Mouse (Mus musculus): ENCODE measurements around the gene Jade1. TPM values are rescaled to one million over a fixed set of nuclear protein-coding genes. Genes with fewer than 3 reads are reported as not detected.

Gene Jade1
- polyA plus RNA-seq, 1 experiment from 2014 or later, result 12.7 TPM

DNA sequence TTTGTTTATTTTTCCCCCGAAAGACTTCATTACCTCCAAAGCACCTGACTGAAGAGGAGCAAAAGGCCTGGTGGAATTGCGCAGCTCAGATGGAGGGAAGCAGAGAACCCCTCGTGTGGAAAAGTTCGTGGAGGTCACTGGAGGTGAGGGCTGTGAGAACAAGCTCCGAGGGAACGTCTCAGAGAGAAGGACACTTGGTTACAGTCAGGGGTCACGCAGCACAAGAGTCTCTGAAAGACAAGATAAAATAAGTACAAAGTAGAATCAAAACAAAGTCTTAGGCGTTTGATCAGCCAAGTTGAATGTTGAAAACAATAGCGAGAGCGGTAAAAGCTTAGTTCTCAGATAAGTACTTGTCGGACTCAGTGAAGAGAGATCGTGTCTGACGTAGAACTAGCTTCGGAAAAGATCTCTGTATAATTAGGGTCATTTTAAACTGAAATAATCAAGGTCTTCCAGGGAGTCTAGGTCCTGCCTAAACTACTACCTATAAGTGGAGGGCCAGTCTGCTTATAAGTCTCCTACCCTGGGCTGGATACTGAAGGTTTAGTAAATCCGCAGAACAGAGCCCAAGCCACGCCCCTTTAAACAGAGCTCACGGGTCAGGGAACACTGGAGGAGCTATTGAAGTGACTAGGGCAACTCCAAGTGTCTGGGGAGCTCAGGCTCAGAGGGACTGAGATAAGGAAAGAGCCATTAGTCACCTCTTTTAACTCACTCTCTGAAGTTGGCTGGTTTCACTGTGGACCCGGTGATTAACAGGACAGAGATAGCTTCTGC lies 33.1 kb upstream of the Jade1 start:
- Histone ChIP-seq H3K27me3 (replicated peaks; ENCODE audit: control insufficient read depth, insufficient read depth, low read length) (no peaks in the 10 kb centered on the region), H3K9ac (ENCODE audit: low read depth, low read length) (no peak overlapping the region), H3K4me1 (ENCODE audit: control insufficient read depth, insufficient read depth, low read depth, low read length) (no peaks in the 10 kb centered on the region; the same call in 1 of the 2 replicates), H3K36me3 (ENCODE audit: control insufficient read depth, insufficient read depth, low read length) (no peaks in the 10 kb centered on the region), H3K27ac (ENCODE audit: low read depth, low read length) (no peak overlapping the region), H3K4me3 (ENCODE audit: low read length) (no peak overlapping the region), H3K9me3 (ENCODE audit: control insufficient read depth, low read length) (no peaks in the 10 kb centered on the region), H3K4me2 (ENCODE audit: low read length) (no peak overlapping the region)
- no peak for ATAC-seq
- WGBS, result 50% methylated on average over 18 of the region's 18 CpGs

DNA sequence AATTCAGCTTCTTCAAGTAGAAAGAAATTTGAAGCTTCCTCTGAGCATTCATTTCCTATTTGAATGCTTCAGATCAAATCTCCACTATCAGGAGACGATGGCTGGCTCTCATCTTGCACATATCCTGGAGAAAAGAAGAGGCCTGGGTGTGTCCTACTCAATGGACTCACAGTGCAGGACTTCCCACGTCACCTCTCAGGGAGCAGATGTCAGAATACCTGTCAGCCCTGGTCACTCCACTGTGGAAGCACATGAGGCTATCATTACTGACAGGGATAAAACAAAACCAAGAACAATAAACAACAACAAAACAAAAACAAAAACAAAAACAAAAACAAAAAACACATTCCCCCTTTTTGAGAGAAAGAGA lies 32.5 kb upstream of the Jade1 start:
- Histone ChIP-seq H3K27me3 (replicated peaks; ENCODE audit: control insufficient read depth, insufficient read depth, low read length) (no peaks in the 10 kb centered on the region), H3K27ac (ENCODE audit: low read depth, low read length) (no peak overlapping the region), H3K4me3 (ENCODE audit: low read length) (no peak overlapping the region), H3K4me1 (ENCODE audit: control insufficient read depth, insufficient read depth, low read depth, low read length) (no peaks in the 10 kb centered on the region; the same call in 1 of the 2 replicates), H3K9me3 (ENCODE audit: control insufficient read depth, low read length) (no peaks in the 10 kb centered on the region), H3K4me2 (ENCODE audit: low read length) (no peak overlapping the region), H3K36me3 (ENCODE audit: control insufficient read depth, insufficient read depth, low read length) (no peaks in the 10 kb centered on the region), H3K9ac (ENCODE audit: low read depth, low read length) (no peak overlapping the region)
- ATAC-seq, result no peak
- WGBS, result 69% methylated on average over 2 of the region's 2 CpGs

DNA sequence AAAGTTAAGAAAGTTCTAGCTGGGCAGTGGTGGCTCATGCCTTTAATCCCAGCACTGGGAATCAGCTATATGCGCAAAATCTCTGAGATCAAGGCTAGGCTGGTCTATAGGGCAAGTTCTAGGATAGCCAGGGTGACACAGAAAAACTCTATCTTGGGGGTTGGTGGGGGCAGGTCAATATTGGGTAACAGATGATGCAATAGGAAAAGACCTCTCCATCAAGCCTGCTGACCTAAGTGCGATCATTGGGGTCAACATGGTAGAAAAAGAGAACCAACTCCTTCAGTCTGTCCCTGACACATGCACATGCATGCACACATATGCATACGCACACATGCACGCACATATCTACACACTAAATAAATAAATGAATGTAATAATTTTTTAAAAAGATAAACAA lies 32.1 kb upstream of the Jade1 start:
- 95% methylated on average over 4 of the region's 4 CpGs for WGBS
- Histone ChIP-seq H3K4me3 (ENCODE audit: low read length) (no peak overlapping the region), H3K9me3 (ENCODE audit: control insufficient read depth, low read length) (no peaks in the 10 kb centered on the region), H3K27ac (ENCODE audit: low read depth, low read length) (no peak overlapping the region), H3K4me1 (ENCODE audit: control insufficient read depth, insufficient read depth, low read depth, low read length) (no peaks in the 10 kb centered on the region; the same call in 1 of the 2 replicates), H3K9ac (ENCODE audit: low read depth, low read length) (no peak overlapping the region), H3K4me2 (ENCODE audit: low read length) (no peak overlapping the region), H3K27me3 (replicated peaks; ENCODE audit: control insufficient read depth, insufficient read depth, low read length) (no peaks in the 10 kb centered on the region), H3K36me3 (ENCODE audit: control insufficient read depth, insufficient read depth, low read length) (no peaks in the 10 kb centered on the region)
- no peak for ATAC-seq

DNA sequence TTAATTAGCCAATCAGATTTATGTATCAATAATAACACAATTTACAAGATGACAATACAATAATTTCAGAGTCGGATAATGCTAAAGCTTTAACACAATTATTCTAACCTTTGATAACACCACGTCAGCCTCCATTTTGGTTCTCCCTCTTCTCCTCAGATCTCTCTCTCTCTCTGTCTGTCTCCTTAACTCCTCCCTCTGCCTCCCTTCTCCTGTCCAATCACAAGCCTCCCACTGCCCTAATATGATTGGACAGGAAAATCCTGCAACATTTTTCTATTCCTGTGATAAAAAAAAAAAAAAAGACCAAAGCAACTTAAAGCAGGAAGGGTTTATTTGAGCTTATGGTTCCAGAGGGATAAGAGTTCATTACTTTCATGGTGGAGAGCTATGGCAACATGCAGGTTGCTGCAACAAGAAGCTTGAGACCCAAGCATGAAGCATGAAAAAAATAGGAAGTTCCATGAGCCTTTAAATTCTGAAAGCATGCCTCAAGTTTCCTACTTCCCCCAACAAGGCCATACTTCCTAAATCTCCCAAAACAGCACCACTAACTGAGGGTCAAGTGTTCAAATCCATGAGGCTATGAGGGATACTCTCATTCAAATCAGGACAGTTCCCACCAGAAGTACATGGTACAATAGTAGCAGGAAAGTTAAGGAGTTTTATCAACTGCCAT lies 27.1 kb upstream of the Jade1 start:
- no peaks in the 10 kb centered on the region for H3K36me3 ChIP-seq (ENCODE audit: control insufficient read depth, insufficient read depth, low read length)
- no peak overlapping the region for H3K9ac ChIP-seq (ENCODE audit: low read depth, low read length)
- H3K27me3 ChIP-seq (replicated peaks; ENCODE audit: control insufficient read depth, insufficient read depth, low read length), result no peaks in the 10 kb centered on the region
- no peak for ATAC-seq
- no peak overlapping the region for H3K27ac ChIP-seq (ENCODE audit: low read depth, low read length)
- no peak overlapping the region for H3K4me3 ChIP-seq (ENCODE audit: low read length)
- H3K4me2 ChIP-seq (ENCODE audit: low read length), result no peak overlapping the region
- 95% methylated on average over 2 of the region's 2 CpGs for WGBS
- H3K4me1 ChIP-seq (ENCODE audit: control insufficient read depth, insufficient read depth, low read depth, low read length), result no peaks in the 10 kb centered on the region
- no peaks in the 10 kb centered on the region for H3K9me3 ChIP-seq (ENCODE audit: control insufficient read depth, low read length)

DNA sequence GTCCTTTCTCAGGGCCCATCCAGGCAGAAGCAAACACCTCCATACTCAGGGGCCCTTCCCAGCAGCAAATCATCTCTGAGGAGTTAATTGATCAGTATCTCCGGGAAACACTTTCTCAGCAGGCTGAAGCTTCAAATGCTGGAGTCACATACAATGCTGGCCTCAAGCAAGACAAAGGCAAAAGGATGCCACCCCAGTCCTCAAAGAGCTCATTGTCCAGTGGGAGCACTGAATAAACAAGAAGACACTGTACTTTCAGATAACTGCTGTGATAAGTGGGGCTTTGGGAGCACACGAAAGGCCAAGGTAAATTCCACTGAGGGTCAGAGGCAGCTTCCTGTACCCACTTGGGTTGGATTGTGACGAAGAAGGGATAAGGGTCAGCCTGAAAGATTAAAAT lies 25.4 kb upstream of the Jade1 start:
- Histone ChIP-seq H3K27ac (ENCODE audit: low read depth, low read length) (no peak overlapping the region), H3K36me3 (ENCODE audit: control insufficient read depth, insufficient read depth, low read length) (no peaks in the 10 kb centered on the region), H3K4me3 (ENCODE audit: low read length) (no peak overlapping the region), H3K9ac (ENCODE audit: low read depth, low read length) (no peak overlapping the region), H3K4me2 (ENCODE audit: low read length) (no peak overlapping the region), H3K27me3 (replicated peaks; ENCODE audit: control insufficient read depth, insufficient read depth, low read length) (no peaks in the 10 kb centered on the region), H3K9me3 (ENCODE audit: control insufficient read depth, low read length) (no peaks in the 10 kb centered on the region), H3K4me1 (ENCODE audit: control insufficient read depth, insufficient read depth, low read depth, low read length) (no peaks in the 10 kb centered on the region)
- no peak for ATAC-seq
- 65% methylated on average over 3 of the region's 3 CpGs for WGBS

DNA sequence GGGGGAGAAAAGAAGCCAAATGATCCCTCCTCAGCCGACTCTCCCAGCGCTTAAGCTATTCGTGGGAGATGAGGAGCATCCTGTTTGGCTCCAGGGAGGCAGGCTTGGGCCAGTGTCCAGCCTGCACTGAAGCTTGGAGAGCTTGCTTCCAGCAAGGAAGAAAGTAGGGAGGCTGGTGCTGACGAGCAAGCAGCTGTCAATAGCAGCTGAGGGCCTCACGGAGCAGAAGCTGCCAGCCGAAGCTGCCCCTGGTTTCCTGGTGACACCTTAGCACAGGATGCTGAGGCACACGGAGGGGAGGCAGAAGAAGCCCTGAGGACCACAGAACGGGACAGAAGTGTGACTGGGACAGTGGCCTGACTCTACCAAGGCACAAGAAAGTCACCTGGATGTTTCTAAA lies 24.0 kb upstream of the Jade1 start:
- no peak; the same call in 1 of the 2 replicates for ATAC-seq
- Histone ChIP-seq H3K9ac (ENCODE audit: low read depth, low read length) (no peak overlapping the region), H3K27me3 (replicated peaks; ENCODE audit: control insufficient read depth, insufficient read depth, low read length) (no peaks in the 10 kb centered on the region), H3K36me3 (ENCODE audit: control insufficient read depth, insufficient read depth, low read length) (no peaks in the 10 kb centered on the region), H3K9me3 (ENCODE audit: control insufficient read depth, low read length) (no peaks in the 10 kb centered on the region), H3K4me3 (ENCODE audit: low read length) (no peak overlapping the region), H3K4me1 (ENCODE audit: control insufficient read depth, insufficient read depth, low read depth, low read length) (no peaks in the 10 kb centered on the region), H3K27ac (ENCODE audit: low read depth, low read length) (no peak overlapping the region), H3K4me2 (ENCODE audit: low read length) (no peak overlapping the region)
- 44% methylated on average over 8 of the region's 8 CpGs for WGBS

DNA sequence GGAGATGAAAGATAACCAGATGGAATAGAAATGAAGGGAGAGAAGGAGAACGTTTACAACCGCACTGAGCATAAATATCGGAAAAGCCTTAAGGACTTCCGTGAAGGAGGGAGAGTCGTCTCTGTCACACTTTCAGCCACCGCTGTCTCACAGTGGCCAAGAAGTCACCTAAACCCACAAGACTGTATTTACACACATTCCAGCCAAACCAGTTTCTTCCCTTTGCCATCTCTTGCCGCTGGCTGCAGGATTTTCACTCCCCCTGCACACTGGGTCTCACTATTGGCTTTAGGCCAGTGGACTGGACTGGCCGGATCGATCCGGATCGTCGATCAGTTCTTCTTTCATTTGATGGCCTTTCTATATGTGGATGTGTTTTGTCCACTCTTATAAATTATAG lies 23.4 kb upstream of the Jade1 start:
- H3K4me3 ChIP-seq (ENCODE audit: low read length), result no peak overlapping the region
- H3K4me1 ChIP-seq (ENCODE audit: control insufficient read depth, insufficient read depth, low read depth, low read length), result no peaks in the 10 kb centered on the region
- WGBS, result 84% methylated on average over 12 of the region's 12 CpGs
- H3K4me2 ChIP-seq (ENCODE audit: low read length), result no peak overlapping the region
- no peaks in the 10 kb centered on the region for H3K36me3 ChIP-seq (ENCODE audit: control insufficient read depth, insufficient read depth, low read length)
- H3K9me3 ChIP-seq (ENCODE audit: control insufficient read depth, low read length), result no peaks in the 10 kb centered on the region
- no peak overlapping the region for H3K27ac ChIP-seq (ENCODE audit: low read depth, low read length)
- H3K9ac ChIP-seq (ENCODE audit: low read depth, low read length), result no peak overlapping the region
- no peak for ATAC-seq
- H3K27me3 ChIP-seq (replicated peaks; ENCODE audit: control insufficient read depth, insufficient read depth, low read length), result no peaks in the 10 kb centered on the region

DNA sequence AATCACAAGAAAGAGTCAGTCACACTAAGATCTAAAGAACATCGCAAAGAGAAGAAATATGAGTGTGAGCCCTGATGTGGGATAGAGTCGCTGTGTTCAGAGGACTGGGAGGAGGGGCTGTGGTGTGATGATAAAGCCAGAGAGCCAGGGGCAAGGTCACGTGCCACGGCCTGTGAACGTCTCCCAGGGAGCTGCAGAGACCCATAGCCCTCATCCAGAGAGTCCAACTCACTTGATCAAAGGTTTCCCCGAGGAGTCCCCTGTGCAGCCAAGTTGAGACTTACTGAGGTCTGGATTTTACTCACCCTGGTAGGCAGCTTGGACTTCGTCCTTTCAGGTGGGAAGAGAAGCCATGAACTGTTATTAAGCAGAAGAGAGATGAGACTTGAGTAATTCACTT lies 21.9 kb upstream of the Jade1 start:
- no peak overlapping the region for H3K4me3 ChIP-seq (ENCODE audit: low read length)
- no peak overlapping the region for H3K4me2 ChIP-seq (ENCODE audit: low read length)
- 72% methylated on average over 7 of the region's 7 CpGs for WGBS
- H3K4me1 ChIP-seq (ENCODE audit: control insufficient read depth, insufficient read depth, low read depth, low read length), result no peaks in the 10 kb centered on the region
- no peak overlapping the region for H3K27ac ChIP-seq (ENCODE audit: low read depth, low read length)
- H3K9ac ChIP-seq (ENCODE audit: low read depth, low read length), result no peak overlapping the region
- H3K27me3 ChIP-seq (replicated peaks; ENCODE audit: control insufficient read depth, insufficient read depth, low read length), result no peaks in the 10 kb centered on the region
- no peaks in the 10 kb centered on the region for H3K9me3 ChIP-seq (ENCODE audit: control insufficient read depth, low read length)
- no peaks in the 10 kb centered on the region for H3K36me3 ChIP-seq (ENCODE audit: control insufficient read depth, insufficient read depth, low read length)
- ATAC-seq, result no peak

DNA sequence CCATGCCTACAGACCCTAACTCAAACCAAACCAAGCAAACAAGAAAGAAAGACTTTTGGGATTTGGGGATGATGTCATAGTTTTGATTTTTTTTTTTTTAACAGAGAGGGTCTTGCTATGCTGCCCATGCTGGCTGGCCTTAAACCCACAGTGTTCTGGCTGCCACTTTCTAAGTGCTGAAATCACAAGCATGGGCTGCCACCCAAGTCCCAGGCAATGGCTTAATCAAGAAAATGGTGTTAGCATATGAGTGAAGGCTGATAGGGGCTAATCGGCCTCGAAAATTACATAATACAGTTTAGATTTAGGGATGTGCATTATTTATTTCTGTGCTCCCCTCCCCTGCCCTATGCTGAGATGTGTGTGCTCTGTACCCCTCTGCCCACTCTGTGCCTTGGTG lies 17.6 kb upstream of the Jade1 start:
- Histone ChIP-seq H3K27me3 (replicated peaks; ENCODE audit: control insufficient read depth, insufficient read depth, low read length) (no peaks in the 10 kb centered on the region), H3K9me3 (ENCODE audit: control insufficient read depth, low read length) (no peaks in the 10 kb centered on the region), H3K9ac (ENCODE audit: low read depth, low read length) (no peak overlapping the region), H3K4me3 (ENCODE audit: low read length) (no peak overlapping the region), H3K4me2 (ENCODE audit: low read length) (no peak overlapping the region), H3K4me1 (ENCODE audit: control insufficient read depth, insufficient read depth, low read depth, low read length) (no peaks in the 10 kb centered on the region), H3K36me3 (ENCODE audit: control insufficient read depth, insufficient read depth, low read length) (no peaks in the 10 kb centered on the region), H3K27ac (ENCODE audit: low read depth, low read length) (no peak overlapping the region)
- 91% methylated on average over 2 of the region's 2 CpGs for WGBS
- no peak for ATAC-seq

Measured in hindbrain, embryonic 16.5 days (tissue).